Mouse (Mus musculus) frontal cortex, postnatal 14 days (tissue): ENCODE data around the gene Atp6v0a1.

Experiments
- DNase-seq, 2 experiments: peaks; one replicate each; pipeline ENCODE4 v3.0.0; 2022; ENCODE audit warnings: low spot score in 2 of 2

Atp6v0a1 gene

DNA sequence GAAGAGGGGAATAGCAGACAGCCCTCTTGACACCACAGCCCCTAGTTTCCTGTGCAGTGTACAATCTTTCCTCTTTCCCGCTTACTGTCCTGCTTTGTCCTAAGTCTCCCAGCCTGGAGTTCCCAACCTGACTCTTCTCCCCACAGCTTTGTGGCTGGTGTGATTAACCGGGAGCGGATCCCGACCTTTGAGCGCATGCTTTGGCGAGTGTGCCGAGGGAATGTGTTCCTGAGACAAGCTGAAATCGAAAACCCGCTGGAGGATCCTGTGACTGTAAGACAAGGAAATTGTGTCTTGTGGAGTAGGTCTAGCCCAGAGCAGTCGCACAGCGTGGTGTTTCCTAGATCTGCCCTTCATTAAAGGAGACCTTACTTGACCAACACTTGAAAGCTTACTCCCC, 17.9 kb downstream of the Atp6v0a1 start:
- no peak for DNase-seq

DNA sequence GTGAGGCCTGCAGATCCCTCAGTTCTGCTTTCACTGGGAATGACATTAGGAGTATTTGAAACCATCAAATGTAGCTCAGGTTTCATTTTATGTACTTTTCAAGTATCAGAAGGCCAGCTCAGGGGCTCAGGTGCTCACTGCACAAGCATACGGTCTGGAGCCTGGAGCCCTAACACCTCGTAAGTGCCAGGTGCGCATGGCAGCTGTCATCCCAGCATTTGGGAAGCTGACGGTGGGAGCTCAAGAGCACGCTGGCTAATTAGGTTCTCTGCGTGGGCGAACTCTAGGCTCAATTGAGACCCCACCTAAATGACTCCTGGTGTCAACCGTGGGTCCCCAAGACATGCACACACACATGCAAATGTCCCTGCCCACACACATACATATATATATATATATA, 20.1 kb downstream of the Atp6v0a1 start:
- DNase-seq = no peak

DNA sequence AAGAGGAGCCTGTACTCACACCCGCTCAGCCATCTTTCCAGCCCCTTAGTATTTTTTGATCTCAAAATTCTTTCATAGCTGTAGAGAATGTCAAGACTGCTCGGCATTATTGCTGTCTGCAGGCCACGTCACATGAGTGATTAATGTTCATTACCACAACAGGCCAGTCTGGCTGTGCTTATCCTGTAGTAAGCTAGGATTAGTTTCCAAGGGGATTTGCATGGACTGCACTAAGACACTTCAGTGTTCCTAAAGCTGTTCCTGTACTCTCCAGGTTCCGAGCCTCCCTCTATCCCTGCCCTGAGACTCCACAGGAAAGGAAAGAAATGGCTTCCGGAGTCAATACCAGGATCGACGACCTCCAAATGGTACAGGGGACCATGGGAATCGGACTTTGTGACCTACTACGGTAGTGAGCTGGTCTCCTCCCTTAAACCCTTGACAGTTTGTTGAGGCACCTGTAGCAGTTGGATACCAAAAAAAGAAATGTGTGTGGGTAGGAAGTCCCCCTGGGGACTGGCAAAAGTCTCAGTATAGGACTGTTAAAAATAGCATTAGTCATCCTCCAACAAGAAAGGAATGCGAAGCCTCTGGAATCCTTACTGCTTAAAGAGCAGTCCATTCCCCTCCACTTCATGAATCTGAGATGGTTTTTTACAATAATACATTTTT, 21.0 kb downstream of the Atp6v0a1 start:
- DNase-seq = peak in 1 of 2 experiments; percentile 2

DNA sequence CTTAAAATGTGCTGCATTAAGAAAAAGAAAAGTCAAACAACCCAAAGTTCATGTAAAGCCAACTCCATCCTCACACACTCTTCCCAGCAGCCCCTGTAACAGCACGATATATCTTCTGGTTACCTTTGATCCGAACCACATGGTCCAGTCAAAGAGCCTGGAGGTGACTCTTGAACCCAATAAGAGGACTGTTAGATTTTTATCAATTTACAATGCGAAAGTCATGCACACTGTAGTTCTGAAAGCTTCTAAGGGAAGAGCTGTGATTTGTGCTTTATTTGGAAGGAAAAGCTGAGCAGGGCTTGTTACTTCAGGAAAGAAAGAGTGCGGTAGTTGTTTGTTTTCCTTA, 21.5 kb downstream of the Atp6v0a1 start:
- DNase-seq = no peak

DNA sequence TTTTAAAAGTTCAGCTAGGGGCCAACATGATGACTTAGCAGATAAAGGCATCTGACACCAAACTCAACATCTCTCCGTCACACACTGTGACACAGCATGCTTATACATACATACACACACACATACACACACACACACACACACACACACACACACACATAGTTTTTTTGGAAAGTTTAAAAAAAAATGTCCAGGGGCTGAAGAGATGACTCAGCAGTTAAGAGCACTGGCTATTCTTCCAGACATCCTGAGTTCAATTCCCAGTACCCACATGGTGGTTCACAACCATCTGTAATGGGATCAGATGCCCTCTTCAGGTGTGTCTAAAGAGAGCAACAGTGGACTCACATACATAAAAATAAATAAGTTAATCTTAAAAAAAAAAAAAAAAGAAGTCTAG, 22.2 kb downstream of the Atp6v0a1 start:
- no peak for DNase-seq

DNA sequence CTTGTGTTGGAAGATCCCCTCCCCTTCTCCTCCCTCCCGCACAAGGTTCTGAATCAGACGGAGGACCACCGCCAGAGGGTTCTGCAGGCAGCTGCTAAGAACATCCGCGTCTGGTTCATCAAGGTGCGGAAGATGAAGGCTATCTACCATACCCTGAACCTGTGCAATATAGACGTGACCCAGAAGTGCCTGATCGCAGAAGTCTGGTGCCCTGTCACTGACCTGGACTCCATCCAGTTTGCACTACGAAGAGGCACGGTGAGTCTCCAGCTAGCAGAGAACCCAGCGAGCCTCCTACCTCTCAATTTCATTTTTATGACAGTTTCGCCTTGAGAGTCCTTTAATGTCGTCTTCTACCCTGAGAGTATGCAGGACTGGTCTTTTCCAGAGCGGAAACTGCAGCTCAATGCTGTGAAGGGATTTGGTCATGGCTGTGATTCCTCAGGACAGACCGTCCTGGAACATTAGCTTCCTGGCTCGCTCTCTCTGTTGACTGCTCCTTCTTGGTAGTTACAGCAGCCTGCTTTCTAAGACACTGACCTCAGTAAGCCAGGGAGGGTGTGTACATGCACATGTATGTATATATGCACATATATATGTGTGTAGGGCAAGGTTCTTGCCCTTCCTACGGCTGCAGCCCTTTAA, 24.7 kb downstream of the Atp6v0a1 start:
- DNase-seq = no peak

DNA sequence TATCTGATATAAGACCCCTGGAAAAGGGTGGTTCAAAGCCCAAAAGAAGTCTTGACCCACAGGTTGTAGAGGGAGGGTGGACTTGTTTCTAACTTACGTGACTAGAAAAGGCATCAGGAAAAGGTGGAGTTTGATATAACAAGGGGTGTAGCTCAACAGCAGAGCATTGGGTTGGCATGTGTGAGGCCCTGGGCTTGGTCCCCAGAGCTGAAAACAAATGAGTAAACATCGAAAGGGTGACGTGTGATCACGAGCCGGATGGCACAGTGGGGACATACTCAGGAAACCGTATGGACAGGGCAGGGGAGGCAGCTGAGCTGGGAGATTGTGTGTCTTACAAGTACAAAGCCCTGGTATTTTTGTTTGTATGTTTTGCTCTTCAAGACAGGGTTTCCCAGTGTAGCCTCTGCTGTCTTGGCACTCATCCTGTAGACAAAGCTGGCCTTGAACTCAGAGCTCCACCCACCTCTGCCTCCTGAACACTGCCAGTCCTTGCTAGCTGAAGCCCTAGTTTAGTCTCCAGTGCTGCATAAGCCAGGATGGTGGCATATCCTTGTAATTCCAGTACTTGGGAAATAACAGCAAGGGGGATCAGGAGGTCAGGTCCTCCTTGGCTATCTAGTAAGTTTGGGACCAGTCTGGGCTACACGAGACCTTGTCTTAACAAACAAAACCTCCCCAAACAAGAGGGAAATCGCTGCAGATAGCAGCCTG, 25.5 kb downstream of the Atp6v0a1 start:
- no peak for DNase-seq

DNA sequence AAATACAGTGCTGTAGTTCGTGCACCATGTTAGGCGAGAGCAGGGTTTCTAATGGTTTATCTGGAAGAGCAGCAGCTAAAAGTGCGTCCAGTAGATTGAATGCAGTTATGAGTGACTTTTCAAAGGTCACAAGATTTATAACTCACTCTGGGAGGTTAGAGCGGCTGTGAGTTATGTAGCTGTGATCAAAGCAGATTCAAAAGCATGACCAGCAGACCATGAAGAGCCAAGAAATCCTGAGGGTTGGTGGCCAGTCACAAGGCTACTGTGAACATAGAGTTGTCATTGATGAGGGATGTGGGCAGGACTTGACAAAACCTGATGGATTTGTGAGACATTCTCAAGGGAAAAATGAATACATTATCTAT, 26.1 kb downstream of the Atp6v0a1 start:
- no peak for DNase-seq

DNA sequence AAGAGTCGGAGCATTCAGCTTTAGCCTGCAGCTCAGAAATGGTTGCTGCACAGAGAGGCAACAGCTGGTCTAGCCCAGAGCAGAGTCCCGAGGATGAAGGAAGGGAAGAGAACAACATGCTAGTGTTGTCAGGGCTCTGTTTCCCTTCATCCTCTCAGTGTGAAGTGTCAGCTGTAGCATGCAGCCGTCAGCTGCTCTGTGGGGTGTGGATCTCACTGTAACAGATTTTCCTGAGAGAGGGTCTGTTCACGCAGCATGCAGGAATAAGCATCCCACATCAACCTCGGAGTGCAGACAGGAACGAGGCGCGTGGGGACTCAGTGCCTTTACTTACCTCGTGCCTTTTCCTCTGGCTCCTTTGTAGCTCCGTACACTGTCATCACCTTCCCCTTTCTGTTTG, 28.5 kb downstream of the Atp6v0a1 start:
- DNase-seq = no peak

DNA sequence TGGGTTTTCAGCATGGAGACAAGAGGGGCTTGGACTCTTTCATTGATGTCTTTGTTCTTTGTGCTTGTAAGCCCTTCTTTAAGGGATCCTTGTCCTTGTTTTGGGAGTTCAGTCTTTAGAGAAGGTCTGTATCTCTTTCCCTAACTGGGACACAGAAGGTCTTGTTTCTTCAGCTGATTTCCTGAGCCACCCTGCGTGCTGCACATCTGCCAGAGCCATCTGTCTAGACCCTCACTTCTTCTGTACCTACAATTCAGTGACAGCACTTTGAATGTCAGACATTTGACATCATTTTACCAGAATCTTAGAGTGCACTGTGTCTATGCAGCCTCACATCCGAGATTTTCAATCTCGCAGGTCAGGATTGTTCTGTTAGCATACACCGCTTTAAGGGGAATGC, 36.6 kb downstream of the Atp6v0a1 start:
- no peak for DNase-seq

DNA sequence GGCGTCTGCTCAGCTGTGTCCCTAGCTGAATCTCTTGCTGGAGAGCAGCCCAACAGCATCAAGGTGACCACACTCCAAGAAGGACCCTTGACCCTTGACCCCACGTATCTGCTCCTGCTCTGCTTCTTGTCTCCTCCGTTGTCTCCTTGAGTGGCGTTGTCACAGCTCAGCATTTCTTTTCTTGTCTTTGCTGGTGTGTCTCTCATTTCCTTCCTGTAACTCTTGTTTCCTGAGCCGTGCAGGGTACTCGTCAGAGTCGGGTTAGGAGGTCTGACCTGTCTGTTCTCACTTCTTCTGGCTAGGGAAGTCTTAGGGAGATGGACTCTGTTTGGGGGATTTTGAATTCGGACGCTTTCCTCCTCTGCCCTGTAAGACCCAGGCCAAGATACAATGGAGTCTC, 37.2 kb downstream of the Atp6v0a1 start:
- DNase-seq = no peak

DNA sequence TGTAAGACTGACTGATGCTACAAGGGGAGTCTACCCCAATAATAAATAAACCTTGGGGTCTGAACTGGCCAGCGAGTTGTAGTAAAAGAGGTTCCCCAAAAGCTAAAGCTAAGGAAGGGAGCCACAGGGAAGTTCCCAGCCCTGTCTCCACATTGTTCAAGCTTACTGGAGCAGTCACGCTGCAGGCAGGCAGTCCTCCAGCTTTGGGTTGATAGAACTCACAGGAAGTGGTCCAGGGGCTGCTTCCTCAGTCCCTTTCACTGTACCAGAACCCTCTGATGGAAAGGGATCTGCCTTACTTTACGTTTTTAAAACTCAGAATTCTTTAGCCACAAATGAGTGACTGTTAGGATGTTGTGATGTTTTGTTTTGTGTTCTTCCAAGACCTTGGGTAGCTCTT, 38.2 kb downstream of the Atp6v0a1 start:
- no peak for DNase-seq

DNA sequence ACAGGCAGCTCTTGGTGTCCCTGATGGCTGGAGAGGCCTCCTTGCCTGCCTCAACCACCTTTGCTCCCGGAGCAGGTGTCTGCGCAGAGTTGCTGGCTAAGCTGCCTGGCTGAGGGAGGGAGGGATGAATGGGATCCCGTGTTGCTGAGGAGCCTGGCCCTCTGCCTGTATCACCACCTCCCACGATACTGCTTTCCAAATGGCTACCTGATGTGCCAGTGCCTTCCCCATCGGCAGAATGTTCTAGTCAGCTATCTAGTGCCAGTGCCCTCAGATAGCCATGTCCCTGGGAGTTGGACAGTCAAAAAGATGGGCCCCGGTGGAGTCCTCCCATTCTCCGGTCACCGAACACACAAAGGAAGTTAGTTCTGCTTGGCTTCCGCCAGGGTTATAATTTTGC, 41.1 kb downstream of the Atp6v0a1 start:
- DNase-seq = no peak

DNA sequence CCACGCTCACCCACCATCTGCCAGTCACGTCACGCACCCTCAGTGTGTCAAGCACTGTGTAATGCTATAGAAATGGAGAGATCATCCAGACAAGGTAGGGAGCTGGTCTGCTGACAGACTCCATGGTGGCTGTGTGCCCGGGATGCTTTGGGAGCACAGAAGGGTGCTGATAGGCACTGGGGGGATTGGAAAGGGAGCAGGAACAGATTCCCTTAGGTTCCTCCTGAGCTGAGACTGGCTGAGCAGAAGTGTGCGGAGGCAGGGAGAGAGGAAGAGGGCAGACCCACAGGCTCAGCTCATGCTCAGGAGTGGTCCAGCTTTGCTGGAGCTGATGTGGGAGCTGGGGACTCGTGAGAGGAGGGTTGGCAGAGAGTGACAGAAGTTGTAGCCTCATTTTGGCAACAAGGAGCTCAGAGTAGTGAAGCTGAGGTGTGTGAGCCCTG, 41.8 kb downstream of the Atp6v0a1 start:
- DNase-seq = no peak

DNA sequence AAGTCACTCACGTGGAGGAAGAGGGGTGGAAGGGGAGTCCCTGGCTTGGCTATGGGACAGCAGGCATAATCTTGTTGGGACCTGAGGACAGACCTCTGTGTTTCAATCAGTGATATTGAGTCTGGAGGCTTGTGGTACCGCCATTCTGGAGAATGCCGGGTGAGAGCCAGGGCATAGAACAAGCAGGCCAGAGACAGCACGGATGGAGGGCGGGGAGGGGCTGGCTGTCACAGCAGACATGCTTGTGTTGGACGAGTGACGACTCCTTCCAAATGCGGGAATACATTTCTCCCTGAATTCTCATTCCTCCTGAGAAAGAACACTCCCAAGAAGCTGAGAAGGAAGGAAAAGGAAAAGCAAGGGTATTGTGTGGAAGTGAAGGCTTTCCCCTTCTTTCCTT, 42.4 kb downstream of the Atp6v0a1 start:
- DNase-seq = no peak

DNA sequence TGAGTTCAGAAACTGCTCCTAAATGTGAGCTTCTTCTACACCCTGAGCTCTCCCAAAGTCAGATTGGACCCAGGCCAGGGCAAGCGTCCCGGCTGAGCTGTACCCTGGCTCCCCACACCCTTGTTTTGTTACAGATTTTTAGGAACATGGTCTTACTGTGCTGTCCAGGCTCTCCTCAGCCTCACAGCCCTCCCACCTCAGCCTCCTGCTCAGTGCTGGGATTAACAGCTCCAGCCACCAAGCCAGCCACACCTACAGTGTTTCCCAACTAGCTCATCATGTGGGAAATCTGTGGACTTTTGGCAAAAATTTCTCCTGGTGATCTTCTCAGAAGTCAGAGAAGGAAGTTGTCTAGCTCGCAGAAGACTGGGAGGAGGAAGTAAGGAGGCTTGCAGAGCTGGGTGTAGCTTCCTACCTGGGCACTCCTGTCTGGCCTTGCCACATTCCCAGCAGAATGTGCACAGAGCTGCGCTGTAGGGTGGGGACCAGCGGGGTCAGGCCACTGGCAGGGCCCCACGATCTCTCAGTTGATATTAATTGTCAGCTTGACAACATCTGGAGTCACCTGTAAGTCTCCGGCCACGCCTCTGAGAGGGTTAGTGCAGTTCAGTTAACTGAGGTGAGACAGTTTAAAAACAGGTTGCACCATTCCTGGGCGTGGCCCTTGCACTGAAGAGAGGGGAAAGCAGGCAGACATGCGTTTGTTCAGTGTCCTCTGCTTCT, 43.7 kb downstream of the Atp6v0a1 start:
- DNase-seq = no peak

DNA sequence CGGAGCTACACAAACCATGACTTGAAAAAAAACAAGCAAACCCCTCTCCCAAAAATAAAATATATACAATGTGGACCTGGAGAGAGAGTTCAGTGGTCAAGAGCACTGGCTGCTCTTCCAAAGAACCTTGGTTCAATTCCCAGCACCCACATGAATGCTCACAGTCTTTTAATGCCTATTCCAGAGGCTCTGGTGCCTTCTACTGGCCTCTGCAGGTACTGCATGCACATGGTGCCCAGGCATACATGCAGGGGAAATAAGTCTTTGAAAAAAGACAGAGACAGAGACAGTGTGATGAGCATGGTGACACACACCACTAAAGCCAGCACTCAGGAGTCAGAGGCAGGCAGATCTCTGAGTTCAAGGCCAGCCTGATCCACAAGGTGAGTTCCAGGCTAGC, 44.7 kb downstream of the Atp6v0a1 start:
- no peak for DNase-seq

DNA sequence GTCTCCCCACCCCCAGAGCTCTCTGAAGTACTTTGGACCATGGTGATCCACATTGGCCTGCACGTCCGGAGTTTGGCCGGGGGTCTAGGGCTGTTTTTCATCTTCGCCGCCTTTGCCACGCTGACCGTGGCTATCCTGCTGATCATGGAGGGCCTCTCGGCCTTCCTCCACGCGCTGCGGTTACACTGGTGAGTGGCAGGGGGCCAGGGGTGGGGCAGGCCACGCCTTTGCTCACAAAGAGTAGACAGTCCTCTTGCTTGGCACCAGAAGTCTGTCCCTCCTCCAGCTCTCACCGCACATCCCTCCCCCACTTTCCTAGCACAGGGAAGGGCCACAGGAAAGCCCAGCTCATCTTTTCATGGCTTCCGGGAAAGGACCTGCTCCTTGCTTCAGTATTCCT, 46.2 kb downstream of the Atp6v0a1 start:
- DNase-seq = no peak

DNA sequence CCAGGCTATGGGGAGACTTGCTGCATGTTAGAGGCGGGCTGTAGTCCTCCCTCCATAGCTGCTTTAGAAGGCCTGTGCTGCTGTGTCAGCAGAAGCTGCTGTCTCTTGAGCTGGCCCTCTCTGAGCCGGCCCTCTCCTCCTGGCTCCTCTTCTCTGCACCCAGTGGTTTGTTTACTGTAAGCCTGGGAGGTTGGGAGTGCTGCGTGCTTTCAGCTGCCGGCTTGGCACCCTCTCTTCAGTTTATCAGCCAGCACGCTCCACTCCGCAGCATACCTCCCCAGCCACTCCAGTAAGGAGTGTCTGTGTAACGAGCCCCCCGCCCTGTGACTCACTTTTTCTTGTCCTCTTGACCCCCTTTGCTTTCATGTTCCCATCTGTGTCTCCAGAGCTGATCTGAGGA, 47.6 kb downstream of the Atp6v0a1 start:
- no peak for DNase-seq

DNA sequence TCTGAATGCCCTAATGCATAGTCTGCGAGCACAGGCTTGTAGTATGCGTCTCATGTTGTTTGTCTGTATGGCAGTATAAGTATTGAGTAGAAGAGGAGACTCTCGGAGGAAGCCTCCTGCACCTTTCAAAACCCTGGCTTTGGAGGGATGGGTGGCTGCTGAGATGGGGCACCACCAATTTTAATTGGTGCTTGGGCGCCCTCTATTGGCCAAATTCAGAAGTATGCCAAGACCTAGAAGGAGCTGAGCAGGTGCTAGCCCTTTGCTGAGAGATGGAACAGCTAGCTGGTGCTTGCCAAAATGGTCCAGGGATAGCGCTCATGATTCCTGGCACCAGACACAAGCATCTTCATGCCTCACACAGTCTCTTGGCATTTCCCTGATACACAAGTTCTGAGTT, 48.6 kb downstream of the Atp6v0a1 start:
- DNase-seq = peak in 1 of 2 experiments; percentile 75

DNA sequence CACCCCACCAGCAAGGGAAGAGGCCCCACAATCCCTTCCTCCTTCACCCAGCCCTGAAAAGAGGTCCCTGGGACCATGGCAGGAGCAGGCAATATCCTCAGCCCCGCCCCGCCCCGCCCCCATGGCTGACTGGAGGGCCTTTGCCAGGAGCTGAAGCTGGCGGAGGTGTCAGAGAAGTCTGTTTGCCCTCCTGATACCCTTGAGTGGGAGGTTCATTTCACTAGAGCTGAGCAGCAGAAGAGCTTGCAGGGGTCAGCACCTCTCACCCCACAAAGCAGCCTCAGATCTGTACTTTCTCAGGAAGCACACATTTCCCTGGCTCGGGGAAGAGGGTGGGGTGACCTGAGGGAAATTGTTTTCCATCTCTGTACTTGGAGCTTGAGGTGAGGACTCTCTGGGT, 49.5 kb downstream of the Atp6v0a1 start:
- no peak for DNase-seq

DNA sequence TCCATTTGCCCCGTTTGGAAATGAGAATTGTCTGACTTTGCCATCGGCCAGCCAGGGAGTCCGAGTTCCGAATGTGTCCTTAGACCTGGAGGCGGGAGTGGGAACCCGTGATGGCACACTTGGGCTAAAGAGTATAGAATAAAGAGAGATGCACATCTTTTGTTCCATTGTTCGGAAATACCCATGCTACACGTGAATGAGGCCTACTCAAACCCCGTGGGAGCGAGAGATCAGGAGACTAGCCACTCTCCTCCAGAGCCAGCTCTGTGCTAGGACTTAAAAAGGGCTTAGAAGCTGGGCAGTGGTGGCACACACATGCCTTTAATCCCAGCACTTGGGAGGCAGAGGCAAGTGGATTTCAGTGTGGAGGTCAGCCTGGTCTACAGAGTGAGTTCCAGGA, 50.2 kb downstream of the Atp6v0a1 start:
- DNase-seq = no peak

DNA sequence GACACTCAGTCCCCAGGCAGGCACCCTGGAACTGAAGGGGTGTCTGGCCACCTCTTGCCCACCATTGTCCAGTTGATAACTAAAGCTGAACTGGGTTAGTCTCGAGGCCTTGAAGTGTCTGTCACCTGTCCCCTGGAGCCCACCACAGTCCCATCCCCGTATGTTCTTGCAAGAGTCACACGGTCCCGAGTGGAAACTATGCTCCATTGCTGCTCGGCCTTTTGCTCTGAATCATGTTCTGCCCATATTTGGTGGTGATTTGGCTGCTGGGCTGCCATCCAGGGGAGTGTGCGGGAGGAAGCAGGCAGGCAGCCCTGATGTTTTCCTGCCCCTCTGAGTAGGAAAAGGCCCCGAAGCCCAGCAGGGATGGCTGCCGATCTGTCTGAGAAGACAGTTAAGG, 50.9 kb downstream of the Atp6v0a1 start:
- no peak for DNase-seq
